Mouse (Mus musculus) hindbrain, embryonic 14.5 days (tissue): ENCODE results near the gene Tbc1d22a. TPM values are rescaled to one million over a fixed set of nuclear protein-coding genes. Genes with fewer than 3 reads are reported as not detected.

Experiments
- ATAC-seq: fragments of 200-750 bp; cut with Nextera tagmentation; 2 replicates; pipeline ENCODE4 v1.8.0; 2017; ENCODE audit warnings: moderate number of reproducible peaks, mild to moderate bottlenecking, moderate TSS enrichment, moderate library complexity; ENCODE audit not compliant: low FRiP score
- DNase-seq: peaks from one replicate; pipeline ENCODE4 v3.0.0-alpha.2; 2015; ENCODE audit warnings: low spot score
- H3K27ac ChIP-seq: fragments of 300-500 bp; sonication (generic); 2 replicates; pipeline ENCODE4 v1.5.1; 2014; ENCODE audit warnings: mild to moderate bottlenecking, moderate library complexity
- H3K27me3 ChIP-seq: fragments of 300-500 bp; sonication (generic); 2 replicates; pipeline ENCODE4 v1.6.1; 2014; ENCODE audit warnings: mild to moderate bottlenecking, low read length, mixed read lengths; ENCODE audit not compliant: control insufficient read depth, insufficient read depth
- H3K36me3 ChIP-seq: fragments of 300-500 bp; sonication (generic); replicated peaks from 2 replicates; pipeline ENCODE4 v1.6.1; 2014; ENCODE audit not compliant: control insufficient read depth, insufficient read depth
- H3K4me1 ChIP-seq: fragments of 300-500 bp; sonication (generic); replicated peaks from 2 replicates; pipeline ENCODE4 v1.6.1; 2014; ENCODE audit warnings: antibody characterized with exemption, low read length, mixed read lengths; ENCODE audit not compliant: control insufficient read depth, insufficient read depth
- H3K4me2 ChIP-seq: fragments of 300-500 bp; sonication (generic); replicated peaks from 2 replicates; pipeline ENCODE4 v1.6.1; 2014; ENCODE audit warnings: mild to moderate bottlenecking, moderate library complexity
- H3K4me3 ChIP-seq: fragments of 300-500 bp; sonication (generic); replicated peaks from 2 replicates; pipeline ENCODE4 v1.5.1; 2014; ENCODE audit warnings: mild to moderate bottlenecking, low read length
- H3K9ac ChIP-seq: fragments of 300-500 bp; sonication (generic); 2 replicates; pipeline ENCODE4 v1.6.1; 2014
- H3K9me3 ChIP-seq: fragments of 300-500 bp; sonication (generic); 2 replicates; pipeline ENCODE4 v1.6.1; 2016; ENCODE audit warnings: low read length; ENCODE audit not compliant: control insufficient read depth
- WGBS: fragments of 180-500 bp; shearing (Covaris S2); extraction: QIAGEN DNeasy Blood & Tissue Kit; methylation state at CpG from one replicate; pipeline ENCODE4 v1.1.7; 2014; 5-methylcytosine and 5-hydroxymethylcytosine counted together
- polyA plus RNA-seq: library from polyadenylated mRNA; unstranded; fragments of >200 nt; fragmentation: Nextera tagmentation; extraction: Ambion mirVana; gene quantifications from 2 replicates; pipeline ENCODE4 v1.2.1, GENCODE M21; 2014

The Tbc1d22a gene
- 9.9 and 10.7 TPM in 2 replicates for polyA plus RNA-seq

GRCm38 (mm10) chr15:86213753-86214548, at the start of gene Tbc1d22a:
TSS of gene Tbc1d22a (plus strand) at chr15:86214459.
- ATAC-seq (peak; percentile 93), DNase-seq (peak; percentile 97)
- under 1% methylated on average over 64 of the region's 64 CpGs for WGBS
- Histone ChIP-seq H3K27me3 (no peaks in the 10 kb centered on the region), H3K27ac (peak within 1 kb of the TSS; percentile 92), H3K4me3 (peak within 1 kb of the TSS; percentile 79), H3K36me3 (0 out of 2 replicates have a peak, but pooled peaks cover 5% of the 10 kb centered on the region), H3K4me2 (peak within 1 kb of the TSS; percentile 98), H3K9me3 (no peaks in the 10 kb centered on the region), H3K9ac (peak within 1 kb of the TSS; percentile 87), H3K4me1 (peaks cover 27% of the 10 kb centered on the region)

- Histone ChIP-seq H3K4me1 (peaks cover 13% of the 10 kb centered on the region), H3K9ac (no peak overlapping the region)
- no peak for ATAC-seq
Observed at GRCm38 (mm10) chr15:86164718-86165345, 49.4 kb upstream of the Tbc1d22a start.

GRCm38 (mm10) chr15:86165811-86166590, 48.3 kb upstream of the Tbc1d22a start:
- Histone ChIP-seq H3K4me1 (peaks cover 13% of the 10 kb centered on the region), H3K4me2 (no peak overlapping the region), H3K4me3 (no peak overlapping the region), H3K27me3 (no peaks in the 10 kb centered on the region), H3K36me3 (peaks cover 22% of the 10 kb centered on the region), H3K9me3 (no peaks in the 10 kb centered on the region), H3K27ac (no peak overlapping the region), H3K9ac (no peak overlapping the region)
- DNase-seq = no peak
- 88% methylated on average over 24 of the region's 24 CpGs for WGBS
- ATAC-seq = no peak

More at GRCm38 (mm10) chr15:86164718-86165345, 49.4 kb upstream of the Tbc1d22a start:
- DNase-seq = no peak
- 80% methylated on average over 21 of the region's 21 CpGs for WGBS
- Histone ChIP-seq H3K27me3 (no peaks in the 10 kb centered on the region), H3K27ac (no peak overlapping the region), H3K4me2 (no peak overlapping the region), H3K4me3 (no peak overlapping the region), H3K9me3 (no peaks in the 10 kb centered on the region), H3K36me3 (peaks cover 22% of the 10 kb centered on the region)

GRCm38 (mm10) chr15:86167032-86167655, 47.1 kb upstream of the Tbc1d22a start:
- DNase-seq = no peak
- no peak overlapping the region for H3K4me3 ChIP-seq
- no peaks in the 10 kb centered on the region for H3K9me3 ChIP-seq
- 94% methylated on average over 7 of the region's 7 CpGs for WGBS
- H3K27ac ChIP-seq = no peak overlapping the region
- H3K4me2 ChIP-seq = no peak overlapping the region
- no peak overlapping the region for H3K9ac ChIP-seq
- no peak for ATAC-seq
- no peaks in the 10 kb centered on the region for H3K27me3 ChIP-seq
- H3K36me3 ChIP-seq = peaks cover 13% of the 10 kb centered on the region; the same call in 1 of the 2 replicates
- peaks cover 13% of the 10 kb centered on the region for H3K4me1 ChIP-seq

- 78% methylated on average over 10 of the region's 10 CpGs for WGBS
- DNase-seq = no peak
- H3K9ac ChIP-seq = no peak overlapping the region
- no peak overlapping the region for H3K4me3 ChIP-seq
- peaks cover 13% of the 10 kb centered on the region for H3K4me1 ChIP-seq
- no peaks in the 10 kb centered on the region for H3K9me3 ChIP-seq
- H3K4me2 ChIP-seq = no peak overlapping the region
- peaks cover 12% of the 10 kb centered on the region; the same call in 1 of the 2 replicates for H3K36me3 ChIP-seq
- no peak overlapping the region for H3K27ac ChIP-seq
- ATAC-seq = no peak
- H3K27me3 ChIP-seq = no peaks in the 10 kb centered on the region
Observed at GRCm38 (mm10) chr15:86167787-86168504, 46.3 kb upstream of the Tbc1d22a start.

- Histone ChIP-seq H3K4me2 (no peak overlapping the region), H3K4me1 (peaks cover 13% of the 10 kb centered on the region), H3K4me3 (no peak overlapping the region), H3K9ac (no peak overlapping the region), H3K36me3 (peaks cover 12% of the 10 kb centered on the region; the same call in 1 of the 2 replicates), H3K27ac (peak overlapping the region; percentile 24; the same call in 1 of the 2 replicates), H3K27me3 (no peaks in the 10 kb centered on the region), H3K9me3 (no peaks in the 10 kb centered on the region)
- no peak for DNase-seq
- 16% methylated on average over 7 of the region's 7 CpGs for WGBS
- ATAC-seq = 0 out of 2 replicates have a peak, but pooled peaks have one; percentile 34
Observed at GRCm38 (mm10) chr15:86168505-86168867, 45.8 kb upstream of the Tbc1d22a start.

GRCm38 (mm10) chr15:86168941-86169816, 45.1 kb upstream of the Tbc1d22a start:
- Histone ChIP-seq H3K36me3 (peaks cover 7% of the 10 kb centered on the region; the same call in 1 of the 2 replicates), H3K4me3 (no peak overlapping the region), H3K4me2 (no peak overlapping the region), H3K27ac (no peak overlapping the region), H3K27me3 (no peaks in the 10 kb centered on the region), H3K9me3 (no peaks in the 10 kb centered on the region), H3K4me1 (peaks cover 13% of the 10 kb centered on the region), H3K9ac (no peak overlapping the region)
- WGBS = 80% methylated on average over 12 of the region's 12 CpGs
- no peak for ATAC-seq
- DNase-seq = no peak

GRCm38 (mm10) chr15:86169817-86170110, 44.5 kb upstream of the Tbc1d22a start:
- Histone ChIP-seq H3K9ac (no peak overlapping the region), H3K4me3 (no peak overlapping the region), H3K4me2 (no peak overlapping the region), H3K4me1 (peaks cover 13% of the 10 kb centered on the region), H3K27me3 (no peaks in the 10 kb centered on the region), H3K36me3 (peaks cover 1% of the 10 kb centered on the region; the same call in 1 of the 2 replicates), H3K27ac (no peak overlapping the region), H3K9me3 (no peaks in the 10 kb centered on the region)
- ATAC-seq (no peak), DNase-seq (no peak)
- 70% methylated on average over 4 of the region's 4 CpGs for WGBS
